Mouse (Mus musculus) kidney, postnatal 0 days (tissue): ENCODE measurements around the gene Prss12. TPM values are rescaled to one million over a fixed set of nuclear protein-coding genes. Genes with fewer than 3 reads are reported as not detected.

ENCODE experiments used
- ATAC-seq: fragments of 200-750 bp; cut with Nextera tagmentation; replicated peaks from 2 replicates; pipeline ENCODE4 v1.8.0; 2017; ENCODE audit warnings: low read depth, moderate number of reproducible peaks, moderate TSS enrichment, moderate library complexity; ENCODE audit not compliant: low FRiP score
- DNase-seq: peaks from one replicate; pipeline ENCODE4 v3.0.0-alpha.2; 2016; ENCODE audit warnings: low spot score
- H3K27ac ChIP-seq: fragments of 300-500 bp; sonication (generic); 2 replicates; pipeline ENCODE4 v1.5.1; 2014; ENCODE audit warnings: mild to moderate bottlenecking
- H3K27me3 ChIP-seq: fragments of 300-500 bp; sonication (generic); 2 replicates; pipeline ENCODE4 v1.6.1; 2014; ENCODE audit warnings: low read length, mixed read lengths; ENCODE audit not compliant: insufficient read depth
- H3K36me3 ChIP-seq: fragments of 300-500 bp; sonication (generic); 2 replicates; pipeline ENCODE4 v1.6.1; 2014; ENCODE audit warnings: low read length, mixed read lengths; ENCODE audit not compliant: insufficient read depth
- H3K4me1 ChIP-seq: fragments of 300-500 bp; sonication (generic); replicated peaks from 2 replicates; pipeline ENCODE4 v1.6.1; 2014; ENCODE audit warnings: antibody characterized with exemption, low read length, mixed read lengths; ENCODE audit not compliant: insufficient read depth
- H3K4me2 ChIP-seq: fragments of 300-500 bp; sonication (generic); 2 replicates; pipeline ENCODE4 v1.6.1; 2014; ENCODE audit warnings: mild to moderate bottlenecking, low read length, moderate library complexity, mixed read lengths
- H3K4me3 ChIP-seq: fragments of 300-500 bp; sonication (generic); replicated peaks from 2 replicates; pipeline ENCODE4 v1.5.1; 2014; ENCODE audit warnings: low read depth, low read length
- H3K9ac ChIP-seq: fragments of 300-500 bp; sonication (generic); 2 replicates; pipeline ENCODE4 v1.6.1; 2014; ENCODE audit warnings: low read depth, low read length
- H3K9me3 ChIP-seq: fragments of 300-500 bp; sonication (generic); replicated peaks from 2 replicates; pipeline ENCODE4 v1.6.1; 2016; ENCODE audit warnings: low read length, inconsistent platforms, mixed read lengths
- CTCF ChIP-seq: IDR thresholded peaks from 2 replicates; pipeline ENCODE4 v1.5.1; 2016; ENCODE audit warnings: antibody characterized with exemption, low read depth, mild to moderate bottlenecking, moderate library complexity
- WGBS: fragments of 180-500 bp; shearing (Covaris S2); extraction: QIAGEN DNeasy Blood & Tissue Kit; methylation state at CpG from one replicate; pipeline ENCODE4 v1.1.7; 2014; 5-methylcytosine and 5-hydroxymethylcytosine counted together
- polyA plus RNA-seq: library from polyadenylated mRNA; unstranded; fragments of >200 nt; fragmentation: Nextera tagmentation; extraction: Ambion mirVana; gene quantifications from 2 replicates; pipeline ENCODE4 v1.2.1, GENCODE M21; 2015

The Prss12 gene
- polyA plus RNA-seq, 1 experiment from 2014 or later, result 6.3 TPM

GRCm38 (mm10) chr3:123440490-123440889 lies 6.2 kb upstream of the Prss12 start:
- Histone ChIP-seq H3K27ac (no peak overlapping the region), H3K4me3 (no peak overlapping the region), H3K9me3 (no peaks in the 10 kb centered on the region), H3K4me1 (no peaks in the 10 kb centered on the region), H3K9ac (no peak overlapping the region), H3K36me3 (no peaks in the 10 kb centered on the region), H3K4me2 (no peak overlapping the region), H3K27me3 (no peaks in the 10 kb centered on the region)
- WGBS, result 84% methylated on average over 7 of the region's 7 CpGs
- TF ChIP-seq CTCF, result no peak
- ATAC-seq (no peak), DNase-seq (no peak)

- WGBS, result 68% methylated on average over 1 of the region's 1 CpGs
- no peak overlapping the region for H3K9ac ChIP-seq
- no peak overlapping the region for H3K4me2 ChIP-seq
These were observed 2.2 kb upstream of the Prss12 start for GRCm38 (mm10) chr3:123444466-123444865.

GRCm38 (mm10) chr3:123447538-123448059 lies 886 bp downstream of the Prss12 start:
- Histone ChIP-seq H3K4me1 (no peaks in the 10 kb centered on the region; the same call in 1 of the 2 replicates), H3K27ac (no peak overlapping the region), H3K9me3 (no peaks in the 10 kb centered on the region), H3K27me3 (no peaks in the 10 kb centered on the region), H3K4me3 (peak overlapping the region; percentile 70), H3K4me2 (peak overlapping the region; percentile 100), H3K9ac (peak overlapping the region; percentile 57), H3K36me3 (no peaks in the 10 kb centered on the region)
- 10% methylated on average over 13 of the region's 13 CpGs for WGBS
- DNase-seq (no peak), ATAC-seq (peak; percentile 67)
- TF ChIP-seq CTCF, result no peak

More at GRCm38 (mm10) chr3:123444466-123444865, 2.2 kb upstream of the Prss12 start:
- no peak overlapping the region for H3K27ac ChIP-seq
- no peak for TF ChIP-seq CTCF
- H3K4me1 ChIP-seq, result no peaks in the 10 kb centered on the region; the same call in 1 of the 2 replicates
- H3K9me3 ChIP-seq, result no peaks in the 10 kb centered on the region
- no peak overlapping the region for H3K4me3 ChIP-seq
- DNase-seq (no peak), ATAC-seq (no peak)
- H3K27me3 ChIP-seq, result no peaks in the 10 kb centered on the region
- H3K36me3 ChIP-seq, result no peaks in the 10 kb centered on the region

GRCm38 (mm10) chr3:123448096-123448495 lies 1.4 kb downstream of the Prss12 start:
- ATAC-seq (no peak), DNase-seq (peak; percentile 10)
- Histone ChIP-seq H3K4me3 (peak overlapping the region; percentile 70; the same call in 1 of the 2 replicates), H3K9me3 (no peaks in the 10 kb centered on the region), H3K36me3 (no peaks in the 10 kb centered on the region), H3K4me2 (peak overlapping the region; percentile 100), H3K9ac (no peak overlapping the region), H3K27ac (no peak overlapping the region), H3K4me1 (no peaks in the 10 kb centered on the region; the same call in 1 of the 2 replicates), H3K27me3 (no peaks in the 10 kb centered on the region)
- 13% methylated on average over 10 of the region's 10 CpGs for WGBS
- TF ChIP-seq CTCF, result no peak

GRCm38 (mm10) chr3:123450107-123450506 lies 3.4 kb downstream of the Prss12 start:
- Histone ChIP-seq H3K4me1 (no peaks in the 10 kb centered on the region; the same call in 1 of the 2 replicates), H3K9ac (no peak overlapping the region), H3K27ac (no peak overlapping the region), H3K4me2 (no peak overlapping the region), H3K4me3 (no peak overlapping the region), H3K36me3 (no peaks in the 10 kb centered on the region), H3K27me3 (no peaks in the 10 kb centered on the region), H3K9me3 (no peaks in the 10 kb centered on the region)
- ATAC-seq (no peak), DNase-seq (no peak)
- WGBS, result 90% methylated on average over 6 of the region's 6 CpGs
- no peak for TF ChIP-seq CTCF

GRCm38 (mm10) chr3:123452904-123453303 lies 6.2 kb downstream of the Prss12 start:
- H3K4me3 ChIP-seq, result no peak overlapping the region
- no peaks in the 10 kb centered on the region for H3K9me3 ChIP-seq
- H3K27me3 ChIP-seq, result no peaks in the 10 kb centered on the region
- no peak overlapping the region for H3K27ac ChIP-seq
- no peak overlapping the region for H3K9ac ChIP-seq
- no peak overlapping the region for H3K4me2 ChIP-seq
- H3K4me1 ChIP-seq, result no peaks in the 10 kb centered on the region; the same call in 1 of the 2 replicates
- H3K36me3 ChIP-seq, result no peaks in the 10 kb centered on the region
- ATAC-seq (no peak), DNase-seq (no peak)
- WGBS, result 64% methylated on average over 6 of the region's 6 CpGs
- TF ChIP-seq CTCF, result no peak

GRCm38 (mm10) chr3:123459492-123459891 lies 12.8 kb downstream of the Prss12 start:
- no peak for TF ChIP-seq CTCF
- no peak overlapping the region for H3K27ac ChIP-seq
- no peak overlapping the region for H3K4me3 ChIP-seq
- 58% methylated on average over 1 of the region's 1 CpGs for WGBS
- DNase-seq (no peak), ATAC-seq (no peak)
- no peaks in the 10 kb centered on the region for H3K36me3 ChIP-seq
- H3K4me1 ChIP-seq, result no peaks in the 10 kb centered on the region
- H3K4me2 ChIP-seq, result no peak overlapping the region
- H3K27me3 ChIP-seq, result no peaks in the 10 kb centered on the region
- no peaks in the 10 kb centered on the region for H3K9me3 ChIP-seq
- no peak overlapping the region for H3K9ac ChIP-seq
